Mouse (Mus musculus) lung, postnatal 10 days (tissue): ENCODE data around the gene Otx2.

Experiments
- DNase-seq: peaks from one replicate; pipeline ENCODE4 v3.0.0; 2021

Otx2 gene

GRCm38 (mm10) chr14:48668761-48669303, 4.8 kb downstream of the Otx2 start:
- no peak for DNase-seq

- no peak for DNase-seq
These were observed 5.6 kb downstream of the Otx2 start for GRCm38 (mm10) chr14:48668051-48668481.

DNA sequence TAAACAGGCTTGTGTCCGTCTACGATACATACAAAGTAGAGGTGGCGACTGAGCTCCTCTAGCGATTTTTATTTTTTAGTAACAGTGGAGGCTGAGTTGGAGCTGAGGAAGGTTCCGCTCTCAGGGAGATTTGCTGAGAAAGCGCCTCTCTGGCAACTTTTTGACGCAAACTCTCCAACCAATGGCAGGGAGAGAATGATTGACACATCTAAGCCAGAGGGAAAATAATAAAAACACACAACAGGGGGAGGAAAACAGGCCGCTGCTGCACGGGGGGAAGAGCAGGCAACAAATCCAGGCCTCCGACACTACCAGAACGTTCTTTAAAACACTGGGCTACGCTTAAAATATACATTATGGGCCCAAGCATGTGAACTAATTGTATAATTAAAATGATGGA, 6.2 kb downstream of the Otx2 start:
- no peak for DNase-seq

- DNase-seq: no peak
These were observed 6.8 kb downstream of the Otx2 start for GRCm38 (mm10) chr14:48666771-48667170.

DNA sequence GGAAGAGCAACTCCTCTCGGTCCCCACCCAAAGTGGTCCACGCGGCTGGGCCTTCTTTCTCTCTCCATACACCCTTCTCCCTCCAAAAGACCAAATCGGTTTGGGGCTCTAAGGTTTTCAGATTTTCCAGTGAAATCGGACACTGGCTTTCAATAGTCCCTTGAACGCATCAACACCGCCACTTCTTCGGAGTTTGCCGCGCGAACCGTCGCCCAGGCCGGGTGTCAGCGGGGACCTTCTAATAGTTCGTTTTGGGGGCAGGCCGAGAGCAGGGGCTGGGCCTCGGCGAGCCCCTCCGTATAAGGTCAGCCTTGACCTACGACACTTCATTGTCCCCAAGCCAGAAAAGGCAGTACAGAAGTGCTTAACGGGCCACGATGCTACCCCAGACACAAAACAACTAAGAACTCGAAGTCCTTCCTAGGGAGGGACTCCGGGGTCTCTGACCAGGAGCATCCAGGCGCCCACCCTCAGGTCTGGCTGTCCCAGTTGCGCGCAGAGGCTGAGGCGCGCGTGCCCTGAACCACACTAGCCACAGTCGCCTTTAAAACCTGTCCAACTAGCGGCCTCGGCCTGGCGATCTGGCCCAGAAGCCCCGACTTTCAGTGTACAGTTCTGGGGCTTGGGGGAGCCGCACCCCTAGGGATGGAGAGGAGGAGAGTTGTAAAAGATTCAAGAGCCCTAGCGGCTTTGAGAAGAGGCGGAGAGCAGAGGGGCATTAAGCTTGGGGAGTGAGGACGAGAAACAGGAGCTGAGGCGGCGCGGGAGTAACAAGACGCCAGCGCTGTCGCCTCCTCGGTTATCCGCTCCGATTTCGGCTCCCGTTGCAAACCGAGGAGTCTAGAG, 7.6 kb downstream of the Otx2 start:
- DNase-seq: no peak

DNA sequence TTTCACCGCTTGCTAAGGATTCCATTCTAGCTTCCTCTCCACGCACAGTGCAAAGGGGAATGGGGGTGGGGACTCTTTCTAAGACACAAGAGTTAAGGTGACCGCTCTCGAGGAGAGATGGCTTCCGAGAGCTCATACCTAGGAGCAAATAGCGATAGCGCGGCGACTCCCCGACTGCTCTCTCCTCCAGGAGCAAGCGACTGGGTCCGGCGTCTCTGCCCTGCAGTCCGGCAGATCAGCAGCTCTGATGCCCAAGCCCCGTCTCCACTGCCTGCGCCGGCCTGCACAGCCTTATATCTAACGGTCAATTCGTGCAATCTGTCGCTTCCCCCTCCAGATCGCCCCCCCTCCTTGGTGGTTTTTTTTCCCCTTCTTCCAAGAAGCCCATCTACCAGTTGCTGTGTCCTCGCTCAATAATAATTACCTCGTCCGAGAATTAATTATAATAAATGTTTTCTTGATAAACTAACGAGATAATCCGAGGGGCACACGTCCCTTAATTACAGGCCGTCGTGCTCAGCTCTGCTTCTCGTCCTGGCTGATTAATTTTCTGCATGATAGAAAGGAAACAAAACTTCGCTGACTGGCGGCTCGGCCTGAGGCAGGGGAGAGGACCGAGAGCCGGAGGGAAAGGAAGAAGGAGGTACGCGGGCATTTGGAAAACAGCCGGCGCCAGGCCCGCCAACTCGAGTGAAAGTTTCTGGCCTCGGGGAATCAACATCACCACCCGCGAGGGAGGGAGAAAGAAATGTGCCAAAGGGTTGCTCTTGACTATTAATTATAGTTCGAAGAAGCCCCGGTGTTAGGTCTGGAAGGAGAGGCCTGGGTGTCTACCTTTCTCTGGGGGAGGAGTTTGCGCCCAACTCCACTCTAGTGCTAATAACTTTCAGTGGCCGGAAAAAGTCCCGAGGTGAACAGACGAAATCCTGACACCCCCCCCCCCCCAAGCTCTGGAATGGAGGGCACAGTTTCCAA, 8.5 kb downstream of the Otx2 start:
- no peak for DNase-seq

DNA sequence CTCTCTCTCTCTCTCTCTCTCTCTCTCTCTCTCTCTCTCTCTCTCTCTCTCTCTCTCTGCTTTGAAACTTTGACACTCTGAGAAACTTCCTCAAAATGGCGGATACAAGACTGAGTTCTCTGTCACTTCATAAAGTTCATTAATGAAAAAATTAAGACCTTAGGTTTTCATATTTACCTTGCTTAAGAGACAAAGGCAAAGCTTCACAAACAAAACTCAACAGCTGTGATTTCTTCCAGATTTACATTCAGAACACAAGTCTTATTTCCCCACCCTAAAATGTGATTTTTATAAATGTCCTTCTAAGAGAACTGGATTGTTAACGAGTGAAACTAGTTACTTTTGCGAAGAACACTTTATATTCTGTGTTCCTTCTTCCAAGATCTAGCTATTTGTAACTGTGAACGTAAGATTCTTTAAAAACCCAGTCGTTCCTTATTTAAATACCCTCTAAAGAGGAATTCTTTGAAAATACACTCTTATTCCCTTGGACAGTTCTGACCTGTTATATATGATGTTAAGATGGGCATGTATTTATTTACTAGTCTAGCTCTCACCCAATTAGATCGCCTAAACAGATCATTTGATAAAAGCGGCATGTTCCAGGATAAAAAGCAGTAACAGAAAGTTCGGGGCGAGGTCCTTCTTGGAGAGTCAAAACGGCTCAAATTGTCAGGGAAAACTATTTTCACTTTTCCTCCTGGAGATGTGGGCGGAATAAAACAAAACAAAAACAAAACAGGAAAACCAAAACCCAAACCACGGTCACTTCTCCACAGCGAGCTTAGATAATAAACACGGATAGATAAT, 9.4 kb downstream of the Otx2 start:
- no peak for DNase-seq

DNA sequence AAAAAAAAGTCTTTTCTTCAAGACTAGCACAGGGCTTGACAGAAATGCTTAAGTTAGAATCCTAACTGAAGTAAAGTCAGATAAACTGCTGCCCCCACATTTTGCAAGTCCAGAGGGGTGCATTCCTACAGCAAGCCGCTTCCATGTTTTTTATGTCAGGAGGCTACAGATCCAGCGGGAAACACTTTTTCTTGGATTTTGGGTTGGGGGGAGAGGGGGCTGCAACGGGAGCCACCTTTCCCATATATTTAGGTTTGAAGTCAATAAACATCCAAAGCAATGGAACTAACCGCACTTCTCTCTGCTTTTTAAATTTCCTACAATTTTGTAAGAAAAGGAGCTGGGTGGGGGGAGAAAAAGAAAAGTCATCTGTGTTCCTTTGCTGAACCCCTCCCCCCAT, 10.1 kb downstream of the Otx2 start:
- DNase-seq: no peak

DNA sequence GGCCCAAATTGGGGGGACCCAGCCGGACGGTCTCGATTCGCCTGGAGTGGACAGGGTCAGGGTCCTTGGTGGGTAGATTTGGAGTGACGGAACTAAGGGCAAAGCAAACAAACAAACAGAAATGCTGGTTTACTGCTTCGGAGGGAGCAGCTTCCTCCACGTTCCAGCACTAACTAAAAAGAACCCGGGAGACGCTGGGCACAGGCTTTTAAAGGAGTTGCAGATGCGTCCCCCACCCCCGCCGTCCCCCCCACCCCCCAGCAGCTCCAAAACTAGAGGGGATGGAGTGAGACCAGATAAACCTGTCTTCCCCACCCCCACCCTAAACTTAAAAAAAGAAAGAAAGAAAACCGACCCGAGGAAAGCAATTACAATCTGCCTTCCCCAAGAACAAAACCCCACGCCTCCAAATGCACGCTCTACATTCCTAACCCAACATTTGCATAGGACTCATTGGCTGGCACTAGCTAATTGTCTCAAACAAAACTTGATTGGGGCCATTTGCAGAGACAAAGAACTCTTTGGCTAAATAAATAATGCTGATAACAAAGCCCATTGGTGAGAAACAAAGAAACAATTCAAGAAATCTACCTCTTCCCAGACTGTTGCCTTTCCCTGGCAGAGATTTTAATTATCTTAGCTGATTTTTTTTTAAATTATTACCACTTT, 10.9 kb downstream of the Otx2 start:
- no peak for DNase-seq

DNA sequence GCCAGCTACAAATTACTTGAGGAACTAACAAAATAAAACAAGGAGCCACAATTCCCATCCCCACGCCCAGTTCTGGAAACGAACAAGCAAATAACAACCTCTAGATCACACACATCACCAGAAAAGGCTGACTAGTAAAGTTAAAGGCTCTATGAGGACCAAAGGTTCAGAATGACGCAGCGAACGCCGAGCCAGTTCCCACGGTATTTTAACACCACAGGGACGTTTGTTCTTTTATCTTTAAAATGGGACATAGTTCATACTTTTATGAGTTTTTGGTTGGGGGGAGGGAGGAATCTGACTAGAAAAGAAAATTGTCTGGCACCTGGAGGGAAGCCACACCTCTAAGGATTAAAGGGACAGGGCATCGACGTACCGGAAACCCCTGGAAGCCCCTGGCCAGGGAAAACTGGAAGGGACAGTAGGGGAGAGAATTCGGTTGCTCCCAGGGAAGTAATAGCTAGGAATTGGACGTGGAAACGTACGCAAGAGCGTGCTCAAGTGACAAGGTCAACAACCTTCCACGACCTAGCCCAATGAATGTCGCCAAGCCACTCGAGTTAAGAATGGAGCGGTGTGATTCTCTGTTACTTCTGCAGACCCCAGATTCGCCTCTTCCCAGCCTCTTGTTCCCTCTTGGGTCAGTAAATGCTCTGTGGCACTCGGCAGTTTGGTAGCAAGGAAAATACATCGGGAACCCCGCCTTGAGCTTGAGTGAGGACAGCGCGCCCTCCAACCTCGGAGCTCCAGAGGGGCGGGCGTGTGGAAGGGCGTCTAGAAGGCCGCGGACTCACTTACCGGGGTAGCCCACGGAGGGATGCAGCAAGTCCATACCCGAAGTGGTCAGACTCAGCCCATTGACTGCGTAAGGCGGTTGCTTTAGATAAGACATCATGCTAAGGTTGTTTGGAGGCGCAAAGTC, 11.7 kb downstream of the Otx2 start:
- no peak for DNase-seq

DNA sequence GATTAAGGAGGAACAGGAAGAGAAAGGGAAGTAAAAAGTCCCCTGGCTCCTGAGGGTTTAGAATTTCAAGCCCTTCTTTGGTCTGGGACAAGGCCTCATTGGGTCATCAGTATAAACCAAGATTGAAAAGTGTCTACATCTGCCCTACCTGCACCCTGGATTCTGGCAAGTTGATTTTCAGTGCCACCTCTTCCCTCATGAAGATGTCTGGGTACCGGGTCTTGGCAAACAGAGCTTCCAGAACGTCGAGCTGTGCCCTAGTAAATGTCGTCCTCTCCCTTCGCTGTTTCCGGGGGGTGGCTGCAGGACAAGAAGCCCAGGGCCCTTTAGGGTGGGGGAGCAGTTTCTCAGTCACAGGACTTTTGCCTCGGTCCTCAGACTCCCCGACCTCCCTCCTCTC, 12.5 kb downstream of the Otx2 start:
- no peak for DNase-seq

DNA sequence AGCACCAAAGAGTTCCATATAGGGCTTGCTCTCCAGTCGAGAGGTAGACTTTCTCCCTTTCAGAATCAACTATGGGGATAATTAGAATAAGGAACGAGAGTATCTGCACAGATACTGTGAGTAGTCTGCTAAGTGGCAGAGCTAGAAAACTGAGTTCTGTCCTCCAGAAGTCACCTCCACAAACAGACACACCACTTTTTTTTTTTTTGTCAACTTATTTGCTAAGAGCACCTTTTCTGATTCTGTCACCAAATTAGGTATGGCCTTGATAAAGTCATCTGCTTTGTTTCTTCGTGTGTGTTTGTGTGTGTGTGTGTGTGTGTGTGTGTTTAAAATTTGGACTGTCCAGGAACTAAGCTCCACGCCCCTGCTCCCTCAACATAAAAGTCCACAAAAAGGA, 13.0 kb downstream of the Otx2 start:
- DNase-seq: no peak

GRCm38 (mm10) chr14:48659661-48660060, 14.0 kb downstream of the Otx2 start:
- no peak for DNase-seq

- DNase-seq: no peak
These were observed 16.4 kb downstream of the Otx2 start for GRCm38 (mm10) chr14:48657241-48657640.

DNA sequence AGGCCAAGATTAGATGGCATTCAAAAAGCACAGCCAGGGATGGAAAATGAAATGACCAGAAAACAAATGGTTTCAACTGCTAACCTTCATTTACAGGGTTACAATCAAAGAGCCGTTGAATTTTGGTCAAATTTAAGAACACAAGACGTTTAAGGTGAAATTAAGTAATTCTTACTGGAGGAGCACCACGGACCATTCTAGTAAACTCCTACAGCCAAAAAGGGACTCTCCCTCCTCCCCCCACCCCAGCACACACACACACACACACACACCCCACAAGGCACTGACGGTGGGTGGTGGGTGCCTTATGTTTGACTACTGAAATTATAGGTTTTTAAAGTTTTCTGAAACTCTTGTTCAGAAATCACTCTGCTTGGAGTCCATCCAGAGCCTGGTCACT, 16.9 kb downstream of the Otx2 start:
- DNase-seq: no peak

GRCm38 (mm10) chr14:48655792-48656550, 17.6 kb downstream of the Otx2 start:
- DNase-seq: no peak

- DNase-seq: no peak
These were observed 18.4 kb downstream of the Otx2 start for GRCm38 (mm10) chr14:48655073-48655791.

DNA sequence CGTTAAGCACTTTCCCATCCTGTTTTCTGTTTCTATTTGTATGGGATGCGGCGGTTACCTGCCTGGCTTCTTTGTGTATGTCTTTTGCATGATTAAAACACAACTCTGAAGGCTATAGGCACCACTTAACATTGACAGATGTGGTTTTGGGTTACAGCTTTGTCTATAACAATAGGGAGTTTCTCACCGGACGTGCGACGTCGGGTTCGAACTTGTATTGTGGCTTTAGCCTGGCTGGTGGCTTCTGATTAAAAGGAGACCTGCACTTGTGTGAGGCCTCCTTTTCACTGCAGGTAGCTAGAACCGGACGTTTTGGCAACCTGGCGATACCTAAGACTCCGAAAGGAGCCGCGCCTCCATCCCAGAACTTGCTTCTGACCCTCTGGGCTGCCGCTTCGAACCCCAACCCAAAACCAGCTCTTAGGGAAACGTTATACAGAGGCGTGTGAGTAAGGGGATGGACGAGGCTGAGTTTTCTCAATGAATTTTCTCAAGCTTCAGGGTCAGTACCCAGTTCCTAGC, 19.0 kb downstream of the Otx2 start:
- DNase-seq: no peak
